Mouse (Mus musculus) kidney, postnatal 4 days (tissue): ENCODE measurements around the gene 4922502D21Rik.

Experiments used
- DNase-seq, 2 experiments: peaks; one replicate each; pipeline ENCODE4 v3.0.0; 2021; ENCODE audit warnings: mixed read lengths in 2 of 2

The 4922502D21Rik gene

GRCm38 (mm10) chr6:129304180-129304579 lies 27.4 kb downstream of the 4922502D21Rik start:
- no peak for DNase-seq

GRCm38 (mm10) chr6:129288708-129289107 lies 42.9 kb downstream of the 4922502D21Rik start:
- DNase-seq = no peak

GRCm38 (mm10) chr6:129284384-129285104 lies 47.1 kb downstream of the 4922502D21Rik start:
- peak in 1 of 2 experiments; percentile 2 for DNase-seq

GRCm38 (mm10) chr6:129283271-129283670 lies 48.3 kb downstream of the 4922502D21Rik start:
- DNase-seq = no peak

DNA sequence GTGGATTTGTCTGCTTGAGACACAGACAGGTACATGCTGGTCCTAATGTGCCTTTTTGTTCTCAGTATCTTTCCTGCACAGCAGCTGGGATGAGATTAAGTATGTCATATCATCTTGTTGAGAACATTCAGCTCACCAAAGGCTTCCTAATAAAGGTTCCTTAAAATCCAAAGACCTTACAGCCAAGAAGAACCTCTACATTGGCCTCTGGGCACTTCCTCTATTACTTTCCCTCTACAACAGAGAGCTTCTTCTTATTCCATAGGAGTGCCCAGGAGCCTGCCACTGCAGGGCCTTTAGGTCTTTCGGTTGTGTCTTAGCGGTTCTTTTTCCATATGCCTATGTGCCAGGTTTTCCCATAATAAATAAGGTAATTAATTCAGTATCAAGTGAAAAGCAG lies 55.1 kb downstream of the 4922502D21Rik start:
- DNase-seq = no peak

- DNase-seq = no peak
Measured at GRCm38 (mm10) chr6:129275624-129276203, 55.9 kb downstream of the 4922502D21Rik start.

DNA sequence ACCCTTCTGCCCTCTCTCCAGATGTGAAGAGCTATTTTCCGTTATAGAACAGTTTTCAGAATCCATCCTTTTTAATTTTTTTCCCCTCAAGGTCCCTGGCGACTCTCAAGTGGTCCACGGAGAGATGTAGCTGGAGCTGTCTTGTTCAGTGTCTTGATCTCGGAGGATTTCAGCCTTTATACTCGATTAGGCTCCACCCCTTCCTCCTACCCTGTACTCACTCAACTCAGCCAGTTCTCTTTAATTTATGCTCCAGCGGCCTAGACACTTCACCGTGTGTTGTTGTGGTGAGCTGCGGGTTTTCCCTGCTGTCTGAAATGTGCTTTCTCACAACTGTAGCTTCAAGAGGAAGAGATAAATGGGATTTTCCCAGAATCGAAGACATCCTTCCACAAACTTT lies 56.4 kb downstream of the 4922502D21Rik start, which contains the start of gene Cd69:
Cd69 (minus strand) TSS at position 217 of the 400 bp plus-strand sequence.
- DNase-seq = no peak

DNA sequence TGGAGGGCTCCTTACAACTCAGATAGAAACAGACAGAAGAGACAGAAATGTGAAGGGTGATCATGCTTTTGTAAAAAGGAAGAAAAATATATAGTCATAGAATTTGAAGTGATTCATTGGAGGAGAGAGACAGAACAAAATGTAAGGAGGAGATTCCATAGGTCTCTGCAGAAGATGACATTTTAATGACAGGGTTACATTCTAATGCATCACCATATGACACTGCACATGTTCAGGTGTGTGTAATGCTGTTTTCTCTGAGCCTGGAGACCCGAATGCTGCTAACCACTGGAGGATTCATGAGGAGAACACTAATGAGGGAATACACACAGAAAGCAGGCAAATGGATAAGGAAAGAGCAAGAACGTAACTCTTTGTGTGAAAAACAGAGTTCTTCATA lies 57.1 kb downstream of the 4922502D21Rik start:
- no peak for DNase-seq

DNA sequence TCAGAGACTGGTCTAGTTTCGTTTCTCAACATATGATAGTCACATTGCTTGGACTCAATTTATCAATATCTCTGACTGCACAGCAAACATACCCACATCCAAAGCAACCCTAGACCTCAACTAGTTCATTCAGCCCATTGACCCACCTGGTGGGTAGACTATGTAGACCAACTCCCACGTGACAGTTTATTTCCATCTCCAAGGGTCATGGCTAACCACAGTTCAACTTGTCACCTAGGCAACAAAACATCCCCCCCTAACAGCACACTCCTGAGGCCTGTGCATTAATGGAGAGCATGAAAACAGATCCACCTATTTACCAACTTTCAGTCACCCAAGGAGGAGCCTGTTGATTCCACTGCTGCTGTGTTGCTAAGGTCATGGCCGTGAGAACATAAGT lies 57.9 kb downstream of the 4922502D21Rik start:
- no peak for DNase-seq
